Mouse (Mus musculus): Measurements from ENCODE around the gene Mavs. TPM values are rescaled to one million over a fixed set of nuclear protein-coding genes. Genes with fewer than 3 reads are reported as not detected.

Gene Mavs
- polyA plus RNA-seq (2015; fragmentation: Nextera tagmentation; extraction: Ambion mirVana) = 21.9 and 26.0 TPM in 2 replicates

DNA sequence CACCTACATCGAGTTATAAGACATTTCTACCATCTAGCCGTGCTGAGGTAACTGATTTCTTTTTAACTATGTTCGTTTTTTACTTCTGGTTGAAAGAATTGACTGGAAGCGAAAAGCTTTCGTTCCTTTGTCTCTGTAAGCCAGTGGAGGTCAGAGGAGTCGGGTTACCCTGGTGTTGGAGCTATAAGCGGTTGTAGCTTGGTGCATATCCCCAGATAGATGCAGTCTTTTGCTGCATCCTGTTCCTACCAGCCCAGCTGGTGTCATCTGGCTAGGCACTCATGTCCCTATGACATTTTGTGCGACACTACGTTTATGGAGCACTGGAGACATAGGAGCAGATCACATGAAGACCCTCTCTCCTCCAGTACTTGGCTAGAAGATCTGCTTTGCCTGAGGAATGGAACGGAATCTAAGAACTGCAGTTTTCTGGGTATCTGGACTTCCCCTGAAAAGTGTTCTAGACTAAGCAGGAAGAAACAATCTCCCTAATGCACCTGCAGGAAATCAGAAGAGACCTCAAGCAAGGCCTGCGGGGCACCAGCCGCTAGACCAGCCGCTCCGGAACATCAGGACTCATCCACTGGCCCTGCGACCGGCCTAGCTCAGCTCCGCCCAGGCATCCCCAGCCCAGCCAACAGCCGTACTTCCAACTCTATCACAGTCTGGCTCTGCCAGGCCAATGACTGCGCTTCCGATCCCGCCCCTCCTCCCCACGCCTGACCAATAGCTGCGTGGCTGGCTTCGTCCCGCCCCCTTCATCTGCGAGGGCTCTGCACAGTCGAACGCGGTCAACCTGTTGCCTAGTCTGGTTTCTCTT lies at the start of gene Mavs:
Gene Mavs, plus strand, starts transcription at position 757 of the 820 bp plus-strand sequence.
- Histone ChIP-seq H3K4me1 (replicated peaks) (peaks cover 22% of the 10 kb centered on the region), H3K36me3 (no peaks in the 10 kb centered on the region), H3K27ac (peak within 1 kb of the TSS; percentile 84), H3K4me3 (peak within 1 kb of the TSS; percentile 75), H3K9me3 (replicated peaks) (no peaks in the 10 kb centered on the region), H3K4me2 (peak within 1 kb of the TSS; percentile 91), H3K9ac (peak within 1 kb of the TSS; percentile 82), H3K27me3 (no peaks in the 10 kb centered on the region)
- peak; percentile 100 for ATAC-seq (replicated peaks; ENCODE audit: insufficient number of reproducible peaks, insufficient read depth, low FRiP score, low read depth)
- WGBS = 12% methylated on average over 29 of the region's 29 CpGs

DNA sequence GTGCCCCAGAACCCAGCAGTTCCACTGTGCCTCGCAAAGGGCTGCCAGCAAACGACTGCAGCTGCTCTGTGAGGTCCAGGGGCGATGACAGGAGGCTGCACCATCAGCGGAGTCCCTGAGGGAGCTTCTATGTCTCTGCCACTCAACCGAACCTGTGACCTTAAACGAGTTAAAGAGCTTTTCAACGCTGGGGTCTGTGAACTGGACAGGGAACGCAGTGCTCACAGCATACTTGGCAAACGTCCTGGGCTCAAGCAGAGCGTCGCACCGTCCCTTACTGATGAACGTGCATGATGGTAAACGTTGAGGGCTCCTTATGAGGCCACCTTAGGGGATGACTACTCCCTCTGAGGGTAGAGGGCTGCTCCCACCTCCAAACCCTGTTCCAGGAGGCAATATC lies 47.5 kb upstream of the Mavs start:
- Histone ChIP-seq H3K4me2 (peak overlapping the region; percentile 83), H3K36me3 (peaks cover 2% of the 10 kb centered on the region; the same call in 1 of the 2 replicates), H3K27me3 (no peaks in the 10 kb centered on the region), H3K4me3 (peak overlapping the region; percentile 65), H3K9me3 (replicated peaks) (no peaks in the 10 kb centered on the region), H3K9ac (peak overlapping the region; percentile 58), H3K4me1 (replicated peaks) (peaks cover 27% of the 10 kb centered on the region), H3K27ac (peak overlapping the region; percentile 95)
- WGBS = 1% methylated on average over 14 of the region's 14 CpGs
- peak; percentile 81 for ATAC-seq (replicated peaks; ENCODE audit: insufficient number of reproducible peaks, insufficient read depth, low FRiP score, low read depth)

DNA sequence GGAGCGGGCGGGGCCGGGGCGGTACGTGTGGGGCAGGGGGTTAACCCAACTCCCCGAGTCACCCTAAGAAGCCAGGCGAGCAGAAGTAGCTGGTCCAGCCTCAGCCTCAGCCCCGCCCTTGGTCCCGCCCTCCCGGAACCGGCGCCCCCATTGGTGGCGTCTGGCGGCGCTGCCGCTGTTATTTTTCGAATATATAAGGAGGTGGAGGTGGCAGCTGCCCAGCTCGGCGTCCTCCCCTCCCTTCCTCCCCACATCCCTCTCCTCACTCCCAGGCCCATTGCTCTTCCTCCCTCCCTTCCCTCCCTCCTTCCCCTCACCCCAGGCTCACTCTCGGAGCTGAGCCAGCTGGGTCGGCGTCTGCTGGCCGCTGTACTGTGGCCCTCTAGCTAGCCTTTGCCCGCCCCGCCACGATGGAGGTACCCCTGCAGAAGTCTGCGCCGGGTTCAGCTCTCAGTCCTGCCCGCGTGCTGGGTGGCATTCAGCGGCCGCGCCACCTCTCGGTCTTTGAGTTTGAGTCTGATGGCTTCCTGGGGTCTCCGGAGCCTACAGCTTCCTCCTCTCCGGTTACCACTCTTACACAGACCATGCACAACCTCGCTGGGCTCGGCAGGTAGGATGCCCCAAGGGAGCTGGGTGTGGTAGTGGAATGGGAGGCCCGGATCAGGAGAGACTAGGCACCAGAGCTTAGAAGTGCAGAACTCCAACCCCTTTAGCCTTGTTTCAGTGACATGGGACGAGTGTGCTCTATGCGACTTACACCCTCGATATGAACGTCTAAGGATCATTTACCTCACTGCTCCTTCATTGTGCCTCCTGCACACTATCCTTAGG lies 46.9 kb upstream of the Mavs start, which contains the start of the genes Cdc25b and Spef1:
Gene Cdc25b, plus strand, starts transcription at position 179 of the 831 bp plus-strand sequence.
Gene Spef1, minus strand, starts transcription at position 512 of the 831 bp plus-strand sequence.
- ATAC-seq (replicated peaks; ENCODE audit: insufficient number of reproducible peaks, insufficient read depth, low FRiP score, low read depth) = peak; percentile 88

DNA sequence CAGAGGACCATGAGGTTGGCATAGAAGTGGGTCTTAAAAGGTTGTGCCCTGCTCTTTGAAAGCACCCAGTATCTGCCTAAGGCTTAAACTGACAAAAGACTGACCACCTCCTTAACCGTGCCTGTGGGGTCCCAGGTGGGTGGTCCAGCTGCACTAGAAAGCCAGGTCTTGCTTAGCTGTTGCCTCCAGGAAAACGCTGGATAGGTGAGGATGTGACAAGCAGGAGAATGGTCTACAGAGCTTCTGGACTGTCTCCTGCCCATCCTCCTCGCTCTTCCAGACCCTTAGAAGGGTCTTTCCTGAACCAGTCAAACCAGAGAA lies 46.3 kb upstream of the Mavs start:
- Histone ChIP-seq H3K9me3 (replicated peaks) (no peaks in the 10 kb centered on the region), H3K4me3 (peak overlapping the region; percentile 65), H3K4me2 (peak overlapping the region; percentile 83), H3K4me1 (replicated peaks) (peaks cover 27% of the 10 kb centered on the region), H3K9ac (peak overlapping the region; percentile 58), H3K27ac (peak overlapping the region; percentile 95), H3K27me3 (no peaks in the 10 kb centered on the region), H3K36me3 (peaks cover 13% of the 10 kb centered on the region)
- 30% methylated on average over 3 of the region's 3 CpGs for WGBS
- no peak for ATAC-seq (replicated peaks; ENCODE audit: insufficient number of reproducible peaks, insufficient read depth, low FRiP score, low read depth)

More for the DNA sequence above, 46.9 kb upstream of the Mavs start, which contains the start of the genes Cdc25b and Spef1:
- H3K4me2 ChIP-seq = peak within 1 kb of the TSS; percentile 83
- no peaks in the 10 kb centered on the region for H3K27me3 ChIP-seq
- H3K4me3 ChIP-seq = peak within 1 kb of the TSS; percentile 65
- H3K36me3 ChIP-seq = peaks cover 9% of the 10 kb centered on the region
- H3K9ac ChIP-seq = peak within 1 kb of the TSS; percentile 58
- peak within 1 kb of the TSS; percentile 95 for H3K27ac ChIP-seq
- no peaks in the 10 kb centered on the region for H3K9me3 ChIP-seq (replicated peaks)
- peaks cover 27% of the 10 kb centered on the region for H3K4me1 ChIP-seq (replicated peaks)
- 2% methylated on average over 43 of the region's 43 CpGs for WGBS

DNA sequence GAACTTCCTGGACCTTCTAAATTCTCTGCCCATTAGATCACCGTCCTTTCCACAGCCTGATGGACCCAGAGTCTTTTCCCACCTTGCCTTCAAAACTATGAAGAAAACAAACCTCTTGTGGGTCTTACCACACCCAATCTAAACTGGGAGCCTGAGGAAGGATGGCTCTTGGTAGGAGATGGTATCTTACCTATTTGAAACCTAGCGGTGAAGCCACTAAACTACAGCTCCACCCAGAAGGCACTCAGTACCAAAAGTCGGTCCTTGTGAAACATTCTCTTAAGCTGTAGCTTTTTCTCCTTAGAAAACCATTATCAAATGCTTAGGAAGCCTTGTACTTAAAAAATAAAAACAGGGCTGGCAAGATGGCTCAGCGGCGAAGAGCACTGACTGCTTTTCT lies 45.6 kb upstream of the Mavs start:
- H3K27me3 ChIP-seq = no peaks in the 10 kb centered on the region
- peak overlapping the region; percentile 83; the same call in 1 of the 2 replicates for H3K4me2 ChIP-seq
- H3K4me3 ChIP-seq = no peak overlapping the region
- no peak overlapping the region for H3K27ac ChIP-seq
- H3K36me3 ChIP-seq = peaks cover 20% of the 10 kb centered on the region
- H3K9me3 ChIP-seq (replicated peaks) = no peaks in the 10 kb centered on the region
- no peak overlapping the region for H3K9ac ChIP-seq
- peaks cover 27% of the 10 kb centered on the region for H3K4me1 ChIP-seq (replicated peaks)
- WGBS = 90% methylated on average over 5 of the region's 5 CpGs
- ATAC-seq (replicated peaks; ENCODE audit: insufficient number of reproducible peaks, insufficient read depth, low FRiP score, low read depth) = no peak

DNA sequence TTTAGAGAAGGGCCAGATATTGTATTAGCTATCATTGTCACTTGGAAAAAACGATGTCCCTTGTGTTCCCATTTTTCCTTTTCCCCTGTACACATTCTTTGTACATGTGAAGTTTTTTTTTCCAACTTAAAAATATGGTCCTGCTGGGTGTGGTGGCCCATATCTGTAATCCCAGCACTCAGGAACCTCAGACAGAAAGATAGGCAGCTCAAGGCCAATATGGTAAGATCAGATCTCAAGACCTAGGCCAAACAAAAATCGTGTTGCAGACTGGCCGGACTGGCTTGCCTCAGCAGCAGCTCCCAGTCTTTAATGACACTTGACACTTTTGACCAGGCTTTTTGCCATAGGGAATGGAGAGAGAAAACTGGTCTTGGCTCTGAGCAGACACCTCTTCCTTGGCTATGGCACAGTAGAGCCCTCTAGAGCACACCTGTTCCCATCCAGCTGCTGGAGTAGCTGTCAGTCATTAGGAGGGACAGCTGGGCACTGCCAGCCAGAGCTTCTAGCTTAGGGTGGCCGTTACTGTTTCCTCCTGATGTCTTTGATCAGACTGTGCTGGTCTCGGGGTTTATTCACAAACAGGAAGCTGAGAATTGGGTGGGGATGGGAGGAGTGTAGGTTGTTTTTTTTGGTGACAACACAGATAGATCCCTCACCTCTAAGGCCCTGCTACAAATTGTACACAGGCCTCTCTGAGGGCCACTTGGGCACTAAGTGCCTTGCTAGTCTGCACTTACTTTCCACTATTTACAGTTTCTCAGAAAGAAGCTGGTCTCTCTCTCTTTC lies 44.1 kb upstream of the Mavs start:
- H3K4me1 ChIP-seq (replicated peaks) = peaks cover 27% of the 10 kb centered on the region
- no peak for ATAC-seq (replicated peaks; ENCODE audit: insufficient number of reproducible peaks, insufficient read depth, low FRiP score, low read depth)
- WGBS = 52% methylated on average over 5 of the region's 5 CpGs
- H3K9me3 ChIP-seq (replicated peaks) = no peaks in the 10 kb centered on the region
- H3K4me2 ChIP-seq = no peak overlapping the region
- H3K27me3 ChIP-seq = no peaks in the 10 kb centered on the region
- peaks cover 34% of the 10 kb centered on the region for H3K36me3 ChIP-seq
- H3K27ac ChIP-seq = no peak overlapping the region
- H3K9ac ChIP-seq = no peak overlapping the region
- H3K4me3 ChIP-seq = no peak overlapping the region

DNA sequence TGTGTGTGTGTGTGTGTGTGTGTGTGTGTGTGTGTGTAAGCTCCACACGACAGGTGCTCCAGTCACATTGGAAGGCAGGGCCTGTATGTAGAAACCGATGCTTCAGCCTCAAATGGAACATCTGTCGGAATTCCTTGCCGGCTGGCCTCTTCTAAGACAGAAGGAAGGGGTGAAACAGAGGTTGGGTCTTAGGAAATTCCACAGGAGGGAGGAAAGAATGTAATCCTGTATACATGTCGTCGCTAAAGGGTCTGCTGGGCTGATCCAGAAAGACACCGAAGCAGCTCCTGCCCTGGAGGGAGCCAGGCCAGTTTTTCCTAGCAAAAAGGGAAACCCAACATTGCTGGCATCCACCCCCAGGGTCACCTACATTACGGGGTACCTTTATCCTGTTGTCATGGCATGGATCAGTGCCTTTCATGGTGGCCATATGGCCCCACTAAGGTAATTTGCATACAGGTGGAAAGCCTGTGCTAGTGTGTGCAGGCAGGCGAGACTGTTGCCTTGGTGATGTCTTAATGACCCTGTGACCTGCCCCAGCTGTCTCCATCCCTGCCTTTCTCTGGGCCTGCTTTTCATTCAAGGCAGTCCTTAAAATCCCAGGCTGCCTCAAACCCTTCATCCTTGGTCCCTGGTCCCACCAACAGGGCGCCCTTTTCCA lies 43.4 kb upstream of the Mavs start:
- ATAC-seq (replicated peaks; ENCODE audit: insufficient number of reproducible peaks, insufficient read depth, low FRiP score, low read depth) = no peak
- 54% methylated on average over 10 of the region's 10 CpGs for WGBS
- H3K4me1 ChIP-seq (replicated peaks) = peaks cover 27% of the 10 kb centered on the region
- no peaks in the 10 kb centered on the region for H3K9me3 ChIP-seq (replicated peaks)
- H3K27me3 ChIP-seq = no peaks in the 10 kb centered on the region
- no peak overlapping the region for H3K4me2 ChIP-seq
- peaks cover 39% of the 10 kb centered on the region for H3K36me3 ChIP-seq
- H3K4me3 ChIP-seq = no peak overlapping the region
- no peak overlapping the region for H3K27ac ChIP-seq
- H3K9ac ChIP-seq = no peak overlapping the region

DNA sequence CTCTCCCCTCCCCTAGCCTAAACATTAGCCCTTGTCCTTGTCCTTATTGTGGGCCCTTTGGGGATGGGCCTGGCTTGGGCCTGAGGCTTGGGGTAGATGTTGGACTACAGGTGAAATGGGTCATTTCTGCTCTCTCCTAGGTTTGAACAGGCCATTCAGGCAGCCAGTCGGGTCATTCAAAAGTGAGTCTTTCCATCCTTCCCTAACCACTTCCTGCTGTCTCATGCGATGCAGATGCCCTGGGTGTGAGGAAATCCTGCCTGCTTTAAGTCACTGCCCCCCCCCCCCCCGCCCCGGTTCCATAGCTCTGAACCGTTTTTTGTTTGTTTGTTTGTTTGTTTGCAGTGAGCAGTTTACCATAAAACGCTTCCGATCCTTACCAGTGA lies 42.9 kb upstream of the Mavs start:
- Histone ChIP-seq H3K4me2 (no peak overlapping the region), H3K9me3 (replicated peaks) (no peaks in the 10 kb centered on the region), H3K4me3 (no peak overlapping the region), H3K9ac (no peak overlapping the region), H3K27ac (no peak overlapping the region), H3K4me1 (replicated peaks) (peaks cover 21% of the 10 kb centered on the region), H3K36me3 (peaks cover 39% of the 10 kb centered on the region), H3K27me3 (no peaks in the 10 kb centered on the region)
- no peak for ATAC-seq (replicated peaks; ENCODE audit: insufficient number of reproducible peaks, insufficient read depth, low FRiP score, low read depth)
- 70% methylated on average over 7 of the region's 7 CpGs for WGBS

DNA sequence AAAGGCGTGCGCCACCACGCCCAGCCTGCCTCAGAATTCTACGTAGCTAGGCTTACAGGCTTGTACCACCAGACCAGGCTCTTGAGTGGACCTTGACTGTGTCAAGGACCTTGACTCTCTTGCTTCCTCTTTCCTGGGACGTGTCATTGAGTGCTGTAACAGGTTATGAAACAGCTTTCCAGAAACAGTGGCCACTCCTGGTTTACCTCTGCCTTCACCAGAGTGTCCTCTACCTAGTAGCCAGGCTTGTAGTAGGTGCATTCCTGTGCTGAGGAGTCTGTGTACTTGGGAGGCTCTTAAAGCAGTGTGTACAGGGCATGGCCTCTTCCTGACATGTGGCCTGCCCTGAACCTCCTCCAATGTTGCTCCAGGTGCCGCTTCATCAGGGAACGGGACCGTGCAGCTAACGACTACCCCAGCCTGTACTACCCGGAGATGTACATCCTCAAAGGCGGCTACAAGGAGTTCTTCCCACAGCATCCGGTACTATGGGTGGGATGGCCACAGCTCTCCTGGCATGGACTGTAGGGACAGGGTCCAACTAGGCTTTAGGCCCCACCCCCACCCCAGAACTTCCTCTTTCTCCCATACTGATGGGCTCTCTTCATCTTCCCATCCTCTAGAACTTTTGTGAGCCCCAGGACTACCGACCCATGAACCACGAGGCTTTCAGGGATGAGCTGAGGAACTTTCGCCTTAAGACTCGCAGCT lies 37.1 kb upstream of the Mavs start:
- no peak for ATAC-seq (replicated peaks; ENCODE audit: insufficient number of reproducible peaks, insufficient read depth, low FRiP score, low read depth)
- Histone ChIP-seq H3K9ac (no peak overlapping the region), H3K9me3 (replicated peaks) (no peaks in the 10 kb centered on the region), H3K36me3 (peaks cover 48% of the 10 kb centered on the region), H3K4me2 (no peak overlapping the region), H3K4me1 (replicated peaks) (no peaks in the 10 kb centered on the region), H3K27me3 (no peaks in the 10 kb centered on the region), H3K4me3 (no peak overlapping the region), H3K27ac (no peak overlapping the region)
- WGBS = 90% methylated on average over 16 of the region's 16 CpGs

DNA sequence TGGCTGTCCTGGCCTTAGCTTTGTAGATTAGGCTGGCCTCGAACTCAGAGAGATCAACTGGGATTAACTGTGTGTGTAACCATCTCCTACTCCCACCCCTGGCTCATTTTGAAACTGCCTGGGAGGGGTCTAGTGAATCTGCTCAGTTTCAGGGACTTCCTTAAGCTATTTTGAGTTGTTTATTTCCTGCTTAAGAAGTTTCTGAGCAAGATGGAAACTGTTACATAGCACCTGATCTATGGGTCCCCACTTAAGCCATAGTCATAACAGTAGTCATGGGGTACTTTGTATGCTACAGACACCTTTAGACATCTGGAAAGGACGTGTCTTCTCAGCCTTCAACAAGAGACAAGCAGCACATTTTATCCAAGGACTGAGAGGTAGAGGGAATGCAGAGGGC lies 33.2 kb upstream of the Mavs start:
- no peak for ATAC-seq (replicated peaks; ENCODE audit: insufficient number of reproducible peaks, insufficient read depth, low FRiP score, low read depth)
- no peak overlapping the region for H3K4me2 ChIP-seq
- 71% methylated on average over 2 of the region's 2 CpGs for WGBS

More for the DNA sequence above, 33.2 kb upstream of the Mavs start:
- H3K27ac ChIP-seq = no peak overlapping the region
- no peak overlapping the region for H3K4me3 ChIP-seq
- H3K9me3 ChIP-seq (replicated peaks) = no peaks in the 10 kb centered on the region
- no peak overlapping the region for H3K9ac ChIP-seq
- H3K4me1 ChIP-seq (replicated peaks) = peaks cover 13% of the 10 kb centered on the region
- no peaks in the 10 kb centered on the region for H3K27me3 ChIP-seq
- peaks cover 16% of the 10 kb centered on the region; the same call in 1 of the 2 replicates for H3K36me3 ChIP-seq
